Mouse (Mus musculus) hindbrain, embryonic 11.5 days (tissue): ENCODE measurements around the gene Acta1. TPM values are rescaled to one million over a fixed set of nuclear protein-coding genes. Genes with fewer than 3 reads are reported as not detected.

Experiments used
- ATAC-seq: fragments of 200-750 bp; cut with Nextera tagmentation; 2 replicates; pipeline ENCODE4 v1.8.0; 2017; ENCODE audit warnings: mild to moderate bottlenecking, moderate TSS enrichment, moderate library complexity; ENCODE audit not compliant: low FRiP score
- DNase-seq: peaks from one replicate; pipeline ENCODE4 v3.0.0-alpha.2; 2015; ENCODE audit warnings: low spot score
- H3K27ac ChIP-seq: fragments of 300-500 bp; sonication (generic); 2 replicates; pipeline ENCODE4 v1.5.1; 2014; ENCODE audit warnings: mild to moderate bottlenecking, low read depth, low read length
- H3K27me3 ChIP-seq: fragments of 300-500 bp; sonication (generic); 2 replicates; pipeline ENCODE4 v1.6.1; 2014; ENCODE audit warnings: mild to moderate bottlenecking, low read length, moderate library complexity, mixed read lengths; ENCODE audit not compliant: control insufficient read depth, insufficient read depth
- H3K36me3 ChIP-seq: fragments of 300-500 bp; sonication (generic); 2 replicates; pipeline ENCODE4 v1.6.1; 2014; ENCODE audit warnings: mild to moderate bottlenecking, low read length, moderate library complexity, mixed read lengths; ENCODE audit not compliant: control insufficient read depth, insufficient read depth
- H3K4me1 ChIP-seq: fragments of 300-500 bp; sonication (generic); replicated peaks from 2 replicates; pipeline ENCODE4 v1.6.1; 2014; ENCODE audit warnings: low read length, mixed read lengths; ENCODE audit not compliant: control insufficient read depth, insufficient read depth
- H3K4me2 ChIP-seq: fragments of 300-500 bp; sonication (generic); replicated peaks from 2 replicates; pipeline ENCODE4 v1.6.1; 2014; ENCODE audit warnings: mild to moderate bottlenecking, low read depth, low read length
- H3K4me3 ChIP-seq: fragments of 300-500 bp; sonication (generic); 2 replicates; pipeline ENCODE4 v1.5.1; 2014; ENCODE audit warnings: low read depth, low read length
- H3K9ac ChIP-seq: fragments of 300-500 bp; sonication (generic); 2 replicates; pipeline ENCODE4 v1.6.1; 2014; ENCODE audit warnings: low read depth, low read length
- H3K9me3 ChIP-seq: fragments of 300-500 bp; sonication (generic); 2 replicates; pipeline ENCODE4 v1.6.1; 2016; ENCODE audit warnings: low read length; ENCODE audit not compliant: control insufficient read depth
- WGBS: fragments of 180-500 bp; shearing (Covaris S2); extraction: QIAGEN DNeasy Blood & Tissue Kit; methylation state at CpG from one replicate; pipeline ENCODE4 v1.1.7; 2014; 5-methylcytosine and 5-hydroxymethylcytosine counted together
- polyA plus RNA-seq: library from polyadenylated mRNA; unstranded; fragments of >200 nt; fragmentation: Nextera tagmentation; extraction: Ambion mirVana; gene quantifications from 2 replicates; pipeline ENCODE4 v1.2.1, GENCODE M21; 2014

Gene Acta1
- 5.2 and 10.6 TPM in 2 replicates for polyA plus RNA-seq

DNA sequence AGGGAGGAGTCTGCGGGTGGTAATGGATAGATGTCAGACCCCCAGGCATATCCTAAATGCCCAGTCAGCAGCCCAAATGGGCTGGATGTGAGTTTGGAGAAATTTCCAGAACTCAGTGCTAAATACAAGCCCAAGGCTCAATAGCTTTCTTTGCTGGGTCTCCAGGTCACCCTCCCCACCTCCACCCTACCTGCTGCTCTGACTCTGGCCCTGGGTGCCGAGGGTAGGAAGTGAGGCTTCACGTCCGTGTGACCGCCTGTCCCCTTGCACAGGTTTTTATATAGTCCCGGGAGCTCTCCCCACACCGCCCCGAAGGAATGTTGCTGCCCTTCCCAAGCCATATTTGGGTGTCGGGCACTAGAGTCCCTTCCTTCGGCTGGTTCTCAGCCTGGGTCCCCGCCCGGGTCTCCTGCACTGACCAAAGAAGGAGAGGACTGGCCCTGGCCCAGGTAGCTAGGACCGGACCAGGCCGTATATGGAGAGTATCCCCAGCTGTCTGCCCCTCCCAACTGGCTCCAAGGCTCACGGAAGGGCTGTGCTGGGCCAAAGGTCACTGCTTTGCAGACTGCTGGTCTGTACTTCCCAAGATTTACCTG, at the start of gene Acta1:
Acta1 (minus strand) TSS at position 250 of the 596 bp plus-strand sequence.
- Histone ChIP-seq H3K4me3 (no peak within 1 kb of the TSS), H3K27me3 (peaks cover 55% of the 10 kb centered on the region), H3K36me3 (no peaks in the 10 kb centered on the region), H3K27ac (no peak within 1 kb of the TSS), H3K4me2 (no peak within 1 kb of the TSS), H3K9me3 (no peaks in the 10 kb centered on the region), H3K9ac (no peak within 1 kb of the TSS), H3K4me1 (peaks cover 3% of the 10 kb centered on the region; the same call in 1 of the 2 replicates)
- 21% methylated on average over 14 of the region's 15 CpGs for WGBS
- ATAC-seq (no peak), DNase-seq (no peak)

DNA sequence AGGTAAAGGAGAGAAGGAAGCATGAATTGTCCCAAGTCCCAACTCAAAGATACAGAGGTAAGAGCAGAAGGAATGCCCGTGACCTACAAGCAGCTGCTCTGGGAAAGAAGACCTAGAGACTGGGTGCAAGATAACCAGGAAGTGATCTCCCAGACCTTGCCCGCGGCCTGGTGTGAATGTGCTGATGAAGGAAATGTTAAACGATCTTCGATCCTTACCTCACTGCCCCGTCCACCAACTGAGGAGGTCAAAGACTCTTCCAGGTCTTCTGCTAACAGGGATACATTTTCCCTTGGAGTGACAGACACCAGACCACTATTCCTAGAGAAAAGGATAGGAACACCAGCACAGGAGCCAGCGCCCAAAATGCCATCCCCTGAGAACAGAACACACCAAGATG, 34.5 kb upstream of the Acta1 start:
- 92% methylated on average over 7 of the region's 7 CpGs for WGBS
- no peaks in the 10 kb centered on the region for H3K9me3 ChIP-seq
- ATAC-seq (no peak), DNase-seq (no peak)
- H3K36me3 ChIP-seq: peaks cover 8% of the 10 kb centered on the region; the same call in 1 of the 2 replicates
- H3K4me2 ChIP-seq: no peak overlapping the region
- no peaks in the 10 kb centered on the region for H3K4me1 ChIP-seq
- H3K27me3 ChIP-seq: no peaks in the 10 kb centered on the region
- H3K9ac ChIP-seq: no peak overlapping the region
- H3K27ac ChIP-seq: no peak overlapping the region
- H3K4me3 ChIP-seq: no peak overlapping the region

DNA sequence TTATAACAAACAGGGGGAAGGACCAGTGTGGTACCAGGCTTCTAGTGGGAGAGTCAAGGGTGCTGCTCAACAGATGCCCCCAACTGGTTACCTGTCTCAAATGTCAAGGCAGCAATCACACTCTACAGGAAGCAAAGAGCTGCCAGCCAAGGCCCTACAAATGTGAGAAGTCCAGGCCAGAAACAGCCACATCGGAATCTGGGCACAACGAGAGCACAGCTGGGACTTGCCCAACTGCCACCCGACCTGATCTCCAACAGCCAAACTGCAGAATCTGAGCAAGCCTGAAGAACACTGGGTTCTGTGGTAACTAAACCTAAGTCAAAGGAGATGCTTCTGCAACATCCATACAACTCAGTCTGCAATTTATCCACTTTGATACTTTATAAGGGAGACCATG, 31.1 kb upstream of the Acta1 start:
- Histone ChIP-seq H3K36me3 (peaks cover 8% of the 10 kb centered on the region; the same call in 1 of the 2 replicates), H3K9me3 (no peaks in the 10 kb centered on the region), H3K4me2 (no peak overlapping the region), H3K27ac (no peak overlapping the region), H3K9ac (no peak overlapping the region), H3K27me3 (no peaks in the 10 kb centered on the region), H3K4me1 (no peaks in the 10 kb centered on the region), H3K4me3 (no peak overlapping the region)
- ATAC-seq (no peak), DNase-seq (no peak)
- WGBS: 90% methylated on average over 3 of the region's 3 CpGs

DNA sequence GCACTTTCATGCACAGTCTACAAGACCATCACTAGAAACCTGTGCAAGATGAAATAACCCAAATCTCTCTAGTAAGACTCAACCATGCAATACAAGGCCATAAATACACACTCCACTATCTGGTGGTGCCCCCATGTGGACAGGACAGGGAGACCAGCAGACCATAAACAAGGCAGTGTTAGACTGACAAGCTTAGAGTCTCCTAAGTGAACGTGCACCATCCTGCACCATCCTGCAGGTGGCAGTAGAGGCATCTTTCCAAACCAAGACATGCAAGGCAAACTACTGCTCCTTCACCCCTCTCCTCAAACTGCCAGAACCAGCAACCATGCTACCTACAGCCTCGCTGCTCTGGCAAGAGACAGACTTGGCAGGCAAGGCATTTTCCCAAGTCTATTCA, 30.2 kb upstream of the Acta1 start:
- H3K27ac ChIP-seq: no peak overlapping the region
- H3K27me3 ChIP-seq: no peaks in the 10 kb centered on the region
- no peak overlapping the region for H3K9ac ChIP-seq
- WGBS: 21% methylated on average over 2 of the region's 2 CpGs
- DNase-seq (peak; percentile 89), ATAC-seq (no peak)
- H3K36me3 ChIP-seq: peaks cover 8% of the 10 kb centered on the region; the same call in 1 of the 2 replicates
- no peak overlapping the region for H3K4me2 ChIP-seq
- H3K4me1 ChIP-seq: no peaks in the 10 kb centered on the region
- no peak overlapping the region for H3K4me3 ChIP-seq
- no peaks in the 10 kb centered on the region for H3K9me3 ChIP-seq

DNA sequence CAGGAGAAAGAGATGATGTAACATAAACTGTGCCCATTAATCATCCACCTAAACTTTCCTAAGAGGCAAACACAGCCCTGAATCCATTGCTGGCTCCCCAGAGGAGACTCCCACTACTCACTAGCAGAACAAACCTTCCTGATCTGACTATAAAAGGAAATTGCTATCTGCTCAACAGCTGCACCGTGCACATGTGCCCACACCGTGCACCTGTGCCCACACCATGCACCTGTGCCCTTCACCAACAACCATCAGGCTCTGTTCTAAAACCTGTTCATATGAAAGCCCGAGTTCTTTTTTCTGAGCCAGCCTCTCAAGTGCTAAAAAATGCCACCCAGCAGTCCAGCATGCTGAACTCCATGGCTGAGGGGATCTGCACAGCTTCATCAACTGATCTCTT, 20.1 kb upstream of the Acta1 start:
- H3K36me3 ChIP-seq: peaks cover 2% of the 10 kb centered on the region
- ATAC-seq: no peak

DNA sequence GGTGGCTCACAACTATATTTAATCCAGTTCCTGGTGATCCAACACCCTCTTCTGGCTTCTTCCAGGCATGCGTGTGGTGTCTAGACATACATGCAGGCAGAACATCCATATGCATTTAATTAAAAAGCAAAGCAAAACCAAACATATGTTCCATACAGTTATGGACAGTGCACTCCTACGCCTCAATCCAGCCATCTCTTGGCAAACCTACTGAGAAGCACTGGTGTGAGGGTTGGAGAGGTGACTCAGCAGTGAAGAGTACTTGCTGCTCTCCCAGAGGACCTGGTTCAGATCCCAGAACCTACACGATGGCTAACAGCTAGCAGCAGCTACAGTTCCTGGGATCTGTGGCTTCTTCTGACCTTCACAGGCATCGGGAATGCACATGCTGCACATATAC, 17.7 kb upstream of the Acta1 start:
- Histone ChIP-seq H3K4me2 (no peak overlapping the region), H3K9ac (no peak overlapping the region), H3K4me1 (no peaks in the 10 kb centered on the region), H3K9me3 (no peaks in the 10 kb centered on the region), H3K27ac (no peak overlapping the region), H3K36me3 (peaks cover 2% of the 10 kb centered on the region), H3K4me3 (no peak overlapping the region), H3K27me3 (no peaks in the 10 kb centered on the region)
- DNase-seq (no peak), ATAC-seq (no peak)
- 96% methylated on average over 4 of the region's 4 CpGs for WGBS

More for the DNA sequence above, 20.1 kb upstream of the Acta1 start:
- no peaks in the 10 kb centered on the region for H3K27me3 ChIP-seq
- WGBS: 99% methylated on average over 3 of the region's 3 CpGs
- H3K4me3 ChIP-seq: no peak overlapping the region
- H3K27ac ChIP-seq: no peak overlapping the region
- no peak overlapping the region for H3K4me2 ChIP-seq
- no peak for DNase-seq
- no peak overlapping the region for H3K9ac ChIP-seq
- H3K9me3 ChIP-seq: no peaks in the 10 kb centered on the region
- H3K4me1 ChIP-seq: no peaks in the 10 kb centered on the region

DNA sequence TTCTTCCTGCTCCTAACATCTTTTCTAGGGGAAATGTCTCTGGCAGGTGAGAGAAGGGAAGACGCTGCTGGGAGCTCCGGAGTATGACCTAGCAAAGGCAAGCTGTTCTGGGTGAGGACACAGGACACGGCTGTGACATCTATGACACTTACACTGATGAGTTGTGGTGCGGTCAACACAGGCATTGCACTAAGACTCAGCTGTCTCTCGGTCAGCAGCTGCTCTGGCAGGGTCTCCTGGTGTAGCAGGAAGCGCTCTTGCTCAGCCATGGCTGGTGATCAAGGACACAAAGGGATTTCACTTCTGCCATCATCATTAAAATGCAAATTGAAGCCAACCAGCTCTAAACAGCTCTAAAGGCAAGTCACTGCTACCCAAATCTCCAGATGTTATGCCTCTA, 13.1 kb upstream of the Acta1 start:
- Histone ChIP-seq H3K4me3 (no peak overlapping the region), H3K9ac (no peak overlapping the region), H3K27ac (no peak overlapping the region), H3K9me3 (no peaks in the 10 kb centered on the region), H3K27me3 (no peaks in the 10 kb centered on the region), H3K4me1 (no peaks in the 10 kb centered on the region), H3K36me3 (peaks cover 4% of the 10 kb centered on the region; the same call in 1 of the 2 replicates), H3K4me2 (no peak overlapping the region)
- WGBS: 93% methylated on average over 6 of the region's 6 CpGs
- DNase-seq (no peak), ATAC-seq (no peak)

DNA sequence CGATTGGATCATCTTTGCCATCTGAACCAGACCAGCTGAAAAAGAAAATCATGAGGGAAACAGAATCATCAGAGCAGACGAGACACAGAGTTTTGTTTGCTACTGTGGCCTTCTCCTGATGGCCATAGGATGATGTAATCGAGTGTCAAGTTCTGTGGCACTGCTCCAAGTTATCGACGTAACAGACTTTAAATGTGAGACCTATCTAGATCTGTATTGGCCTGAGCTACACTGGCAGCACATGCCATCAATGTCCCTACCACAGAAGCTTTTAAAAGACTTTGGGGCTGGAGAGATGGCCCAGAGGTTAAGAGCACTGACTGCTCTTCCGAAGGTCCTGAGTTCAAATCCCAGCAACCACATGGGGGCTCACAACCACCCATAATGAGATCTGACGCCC, 8.1 kb upstream of the Acta1 start:
- H3K9me3 ChIP-seq: no peaks in the 10 kb centered on the region
- no peaks in the 10 kb centered on the region for H3K27me3 ChIP-seq
- peaks cover 7% of the 10 kb centered on the region; the same call in 1 of the 2 replicates for H3K36me3 ChIP-seq
- no peak for DNase-seq
- no peak overlapping the region for H3K4me2 ChIP-seq
- no peak overlapping the region for H3K9ac ChIP-seq
- ATAC-seq: no peak
- H3K4me1 ChIP-seq: no peaks in the 10 kb centered on the region
- no peak overlapping the region for H3K4me3 ChIP-seq
- WGBS: 89% methylated on average over 7 of the region's 7 CpGs
- H3K27ac ChIP-seq: no peak overlapping the region

DNA sequence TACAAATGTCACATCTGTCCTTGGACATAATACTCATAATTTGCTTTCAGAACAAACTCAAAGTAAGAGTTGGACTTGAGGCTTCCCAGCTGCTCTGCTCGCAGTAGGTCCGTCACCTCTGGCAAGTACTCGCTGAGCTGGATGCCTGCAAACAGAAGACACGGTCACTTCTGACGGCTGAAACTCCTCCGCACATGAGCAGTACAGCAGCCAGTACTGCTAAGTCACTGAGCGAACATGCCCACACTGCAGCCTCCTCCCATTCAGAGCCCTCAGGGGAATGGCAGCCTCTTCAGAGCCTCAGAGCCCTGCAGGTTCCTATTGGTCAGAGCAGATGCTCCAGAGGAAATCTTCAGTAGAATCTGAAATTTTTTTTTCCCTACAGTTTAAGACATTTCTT, 4.8 kb upstream of the Acta1 start:
- DNase-seq: no peak
- no peaks in the 10 kb centered on the region for H3K9me3 ChIP-seq
- no peak overlapping the region for H3K4me3 ChIP-seq
- no peak for ATAC-seq
- peaks cover 13% of the 10 kb centered on the region for H3K27me3 ChIP-seq
- no peak overlapping the region for H3K4me2 ChIP-seq
- H3K4me1 ChIP-seq: no peaks in the 10 kb centered on the region
- H3K9ac ChIP-seq: no peak overlapping the region
- 92% methylated on average over 7 of the region's 7 CpGs for WGBS
- no peak overlapping the region for H3K27ac ChIP-seq
- 0 out of 2 replicates have a peak, but pooled peaks cover 3% of the 10 kb centered on the region for H3K36me3 ChIP-seq
